Mouse (Mus musculus): ENCODE results near the gene Ppp1r16b.

- TF ChIP-seq CTCF (conservative IDR thresholded peaks at IDR 0.05; ENCODE audit: insufficient read depth, insufficient read length, low read depth, low read length) (no peak), POLR2A (IDR thresholded peaks at IDR 0.05; ENCODE audit: low read depth, low read length) (no peak)
Observed at GRCm38 (mm10) chr2:158690116-158690515, 24.9 kb downstream of the Ppp1r16b start.

All from kidney, adult 2 months (tissue).